Mouse (Mus musculus) intestine, embryonic 14.5 days (tissue): ENCODE results near the gene Rnase12. TPM values are rescaled to one million over a fixed set of nuclear protein-coding genes. Genes with fewer than 3 reads are reported as not detected.

Experiments
- polyA plus RNA-seq: library from polyadenylated mRNA; unstranded; fragments of >200 nt; fragmentation: Nextera tagmentation; extraction: Ambion mirVana; gene quantifications from 2 replicates; pipeline ENCODE4 v1.2.1, GENCODE M21; 2014

The Rnase12 gene
- polyA plus RNA-seq, 1 experiment from 2014 or later = 0.97 TPM

Other genes starting within 250 kb of the Rnase12 start
- not detected in 2 replicates for gene Ccnb1ip1, start 249.9 kb downstream of the Rnase12 start, polyA plus RNA-seq
- gene Parp2, start 249.8 kb downstream of the Rnase12 start, polyA plus RNA-seq = 69.6 and 70.8 TPM in 2 replicates
- gene Tep1, start 187.1 kb downstream of the Rnase12 start, polyA plus RNA-seq = 10.5 and 10.9 TPM in 2 replicates
- 0.11 and 0.16 TPM in 2 replicates for gene Klhl33, start 160.2 kb downstream of the Rnase12 start, polyA plus RNA-seq
- gene Osgep, start 132.8 kb downstream of the Rnase12 start, polyA plus RNA-seq = 140 and 169 TPM in 2 replicates
- gene Apex1, start 132.7 kb downstream of the Rnase12 start, polyA plus RNA-seq = 291 and 302 TPM in 2 replicates
- 55.8 and 56.9 TPM in 2 replicates for gene Pip4p1, start 126.8 kb downstream of the Rnase12 start, polyA plus RNA-seq
- 75.2 TPM in 2 replicates for gene Pnp, start 126.6 kb downstream of the Rnase12 start, polyA plus RNA-seq
- gene Gm49342, start 113.1 kb downstream of the Rnase12 start, polyA plus RNA-seq = not detected in 2 replicates
- 0.93 and 1.1 TPM in 2 replicates for gene Pnp2, start 101.7 kb downstream of the Rnase12 start, polyA plus RNA-seq
- 0.15 and 0.27 TPM in 2 replicates for gene Rnase10, start 49.9 kb downstream of the Rnase12 start, polyA plus RNA-seq
- not detected in 2 replicates for gene Rnase9, start 15.8 kb downstream of the Rnase12 start, polyA plus RNA-seq
- gene Rnase11, start 7.5 kb downstream of the Rnase12 start, polyA plus RNA-seq = not detected in 2 replicates
- not detected in 2 replicates for gene Olfr750, start 16.8 kb upstream of the Rnase12 start, polyA plus RNA-seq
- 142 and 151 TPM in 2 replicates for gene Rnase4, start 33.4 kb upstream of the Rnase12 start, polyA plus RNA-seq
- gene Ang, start 33.5 kb upstream of the Rnase12 start, polyA plus RNA-seq = 34.0 and 38.6 TPM in 2 replicates
- 0.12 TPM in 1 of 2 replicates, not detected in the other for gene Eddm3b, start 56.8 kb upstream of the Rnase12 start, polyA plus RNA-seq
- gene Rnase6, start 66.2 kb upstream of the Rnase12 start, polyA plus RNA-seq = 0.91 and 2.1 TPM in 2 replicates
- 1.9 and 4.0 TPM in 2 replicates for gene Rnase1, start 89.1 kb upstream of the Rnase12 start, polyA plus RNA-seq
- not detected in 2 replicates for gene Rnase2b, start 104.6 kb upstream of the Rnase12 start, polyA plus RNA-seq
- gene Ang2, start 141.5 kb upstream of the Rnase12 start, polyA plus RNA-seq = not detected in 2 replicates
- not detected in 2 replicates for gene Ear14, start 145.7 kb upstream of the Rnase12 start, polyA plus RNA-seq
- not detected in 2 replicates for gene Rnase2a, start 198.5 kb upstream of the Rnase12 start, polyA plus RNA-seq